Mouse (Mus musculus) liver, embryonic 14.5 days (tissue): Measurements from ENCODE around the gene Gemin2.

Source experiments
- CTCF ChIP-seq: IDR thresholded peaks from 2 replicates; pipeline ENCODE4 v1.5.1; 2016; ENCODE audit warnings: antibody characterized with exemption, low read depth, control low read depth
- EP300 ChIP-seq: IDR thresholded peaks from 2 replicates; pipeline ENCODE4 v1.6.1; 2016; ENCODE audit warnings: antibody characterized with exemption, low read depth

- TF ChIP-seq CTCF (peak; percentile 53), EP300 (no peak)
Observed at GRCm38 (mm10) chr12:59060993-59061595, 47.9 kb downstream of the Gemin2 start, which contains the start of gene Trappc6b.
